Mouse (Mus musculus): ENCODE data around the gene Hist1h4j. TPM values are rescaled to one million over a fixed set of nuclear protein-coding genes. Genes with fewer than 3 reads are reported as not detected.
"Not testable (repeated sequence)": the region's sequence is repeated elsewhere in the genome, so short reads cannot be mapped to it uniquely, and the experiment has no call there.

Hist1h4j gene
- polyA plus RNA-seq, 1 experiment from 2014 or later = 0.40 TPM

- Histone ChIP-seq H3K36me3 (ENCODE audit: control insufficient read depth, insufficient read depth) (no peaks in the 10 kb centered on the region), H3K4me3 (ENCODE audit: low read depth, low read length) (peak overlapping the region; percentile 26), H3K27ac (ENCODE audit: low read depth, low read length) (no peak overlapping the region), H3K9me3 (ENCODE audit: control insufficient read depth) (no peaks in the 10 kb centered on the region), H3K4me1 (replicated peaks; ENCODE audit: control insufficient read depth, insufficient read depth, low read length) (peaks cover 11% of the 10 kb centered on the region), H3K27me3 (replicated peaks; ENCODE audit: control insufficient read depth, insufficient read depth, low read length) (no peaks in the 10 kb centered on the region), H3K9ac (ENCODE audit: low read depth, low read length) (no peak overlapping the region), H3K4me2 (replicated peaks; ENCODE audit: low read depth) (peak overlapping the region; percentile 61)
- TF ChIP-seq CTCF (IDR thresholded peaks at IDR 0.05; ENCODE audit: low read depth) = no peak
- ATAC-seq = no peak
- WGBS = 61% methylated on average over 4 of the region's 4 CpGs
Observed at GRCm38 (mm10) chr13:21718381-21719080, 16.3 kb upstream of the Hist1h4j start.

GRCm38 (mm10) chr13:21721107-21721756 lies 13.6 kb upstream of the Hist1h4j start:
- H3K9ac ChIP-seq (ENCODE audit: low read depth, low read length); H3K27me3 ChIP-seq (replicated peaks; ENCODE audit: control insufficient read depth, insufficient read depth, low read length); H3K4me1 ChIP-seq (replicated peaks; ENCODE audit: control insufficient read depth, insufficient read depth, low read length); H3K9me3 ChIP-seq (ENCODE audit: control insufficient read depth); H3K36me3 ChIP-seq (ENCODE audit: control insufficient read depth, insufficient read depth): not testable (repeated sequence)
- TF ChIP-seq CTCF (IDR thresholded peaks at IDR 0.05; ENCODE audit: low read depth) = peak; percentile 30; the same call in 1 of the 2 replicates
- peak; percentile 54 for ATAC-seq
- under 1% methylated on average over 19 of the region's 44 CpGs for WGBS
- Histone ChIP-seq H3K27ac (ENCODE audit: low read depth, low read length) (peak overlapping the region; percentile 2), H3K4me3 (ENCODE audit: low read depth, low read length) (peak overlapping the region; percentile 36), H3K4me2 (replicated peaks; ENCODE audit: low read depth) (peak overlapping the region; percentile 68)

GRCm38 (mm10) chr13:21721757-21722372 lies 13.0 kb upstream of the Hist1h4j start, which contains the start of gene Hist1h2bm:
Gene Hist1h2bm (plus strand): TSS chr13:21722044.
- H3K27me3 ChIP-seq (replicated peaks; ENCODE audit: control insufficient read depth, insufficient read depth, low read length); H3K4me1 ChIP-seq (replicated peaks; ENCODE audit: control insufficient read depth, insufficient read depth, low read length); H3K9ac ChIP-seq (ENCODE audit: low read depth, low read length); H3K36me3 ChIP-seq (ENCODE audit: control insufficient read depth, insufficient read depth); H3K9me3 ChIP-seq (ENCODE audit: control insufficient read depth): not testable (repeated sequence)
- H3K4me2 ChIP-seq (replicated peaks; ENCODE audit: low read depth) = peak within 1 kb of the TSS; percentile 68
- under 1% methylated on average over 36 of the region's 37 CpGs for WGBS
- peak; percentile 95 for ATAC-seq
- H3K4me3 ChIP-seq (ENCODE audit: low read depth, low read length) = peak within 1 kb of the TSS; percentile 36
- peak within 1 kb of the TSS; percentile 2 for H3K27ac ChIP-seq (ENCODE audit: low read depth, low read length)

- Histone ChIP-seq H3K4me3 (ENCODE audit: low read depth, low read length) (peak overlapping the region; percentile 36), H3K36me3 (ENCODE audit: control insufficient read depth, insufficient read depth) (no peaks in the 10 kb centered on the region), H3K27ac (ENCODE audit: low read depth, low read length) (no peak overlapping the region), H3K4me2 (replicated peaks; ENCODE audit: low read depth) (peak overlapping the region; percentile 68), H3K4me1 (replicated peaks; ENCODE audit: control insufficient read depth, insufficient read depth, low read length) (0 out of 2 replicates have a peak, but pooled peaks cover 4% of the 10 kb centered on the region), H3K27me3 (replicated peaks; ENCODE audit: control insufficient read depth, insufficient read depth, low read length) (no peaks in the 10 kb centered on the region), H3K9ac (ENCODE audit: low read depth, low read length) (no peak overlapping the region), H3K9me3 (ENCODE audit: control insufficient read depth) (no peaks in the 10 kb centered on the region)
- ATAC-seq = peak; percentile 14; the same call in 1 of the 2 replicates
- 7% methylated on average over 10 of the region's 11 CpGs for WGBS
- TF ChIP-seq CTCF (IDR thresholded peaks at IDR 0.05; ENCODE audit: low read depth) = no peak
Observed at GRCm38 (mm10) chr13:21722373-21722925, 12.4 kb upstream of the Hist1h4j start.

GRCm38 (mm10) chr13:21722993-21723836 lies 11.6 kb upstream of the Hist1h4j start:
- H3K4me2 ChIP-seq (replicated peaks; ENCODE audit: low read depth) = no peak overlapping the region
- no peaks in the 10 kb centered on the region for H3K9me3 ChIP-seq (ENCODE audit: control insufficient read depth)
- no peak overlapping the region for H3K4me3 ChIP-seq (ENCODE audit: low read depth, low read length)
- H3K27me3 ChIP-seq (replicated peaks; ENCODE audit: control insufficient read depth, insufficient read depth, low read length) = no peaks in the 10 kb centered on the region
- 0 out of 2 replicates have a peak, but pooled peaks have one; percentile 14 for TF ChIP-seq CTCF (IDR thresholded peaks at IDR 0.05; ENCODE audit: low read depth)
- no peak overlapping the region for H3K9ac ChIP-seq (ENCODE audit: low read depth, low read length)
- no peaks in the 10 kb centered on the region for H3K36me3 ChIP-seq (ENCODE audit: control insufficient read depth, insufficient read depth)
- H3K27ac ChIP-seq (ENCODE audit: low read depth, low read length) = no peak overlapping the region
- H3K4me1 ChIP-seq (replicated peaks; ENCODE audit: control insufficient read depth, insufficient read depth, low read length) = 0 out of 2 replicates have a peak, but pooled peaks cover 3% of the 10 kb centered on the region
- ATAC-seq = no peak
- 37% methylated on average over 5 of the region's 5 CpGs for WGBS

Data from intestine, postnatal 0 days (tissue).